Mouse (Mus musculus) midbrain, postnatal 0 days (tissue): ENCODE results near the gene Nkg7. TPM values are rescaled to one million over a fixed set of nuclear protein-coding genes. Genes with fewer than 3 reads are reported as not detected.

ENCODE experiments used
- ATAC-seq: fragments of 200-750 bp; cut with Nextera tagmentation; 2 replicates; pipeline ENCODE4 v1.8.0; 2017; ENCODE audit warnings: moderate number of reproducible peaks, mild to moderate bottlenecking, moderate TSS enrichment, moderate library complexity; ENCODE audit not compliant: low FRiP score
- DNase-seq: peaks from one replicate; pipeline ENCODE4 v3.0.0-alpha.2; 2015; ENCODE audit warnings: low spot score
- H3K27ac ChIP-seq: fragments of 300-500 bp; sonication (generic); 2 replicates; pipeline ENCODE4 v1.5.1; 2014; ENCODE audit warnings: low read depth, mild to moderate bottlenecking, low read length, mixed read lengths
- H3K27me3 ChIP-seq: fragments of 300-500 bp; sonication (generic); 2 replicates; pipeline ENCODE4 v1.6.1; 2014; ENCODE audit warnings: low read length, control low read depth, mixed read lengths; ENCODE audit not compliant: insufficient read depth
- H3K36me3 ChIP-seq: fragments of 300-500 bp; sonication (generic); 2 replicates; pipeline ENCODE4 v1.6.1; 2014; ENCODE audit warnings: low read length, control low read depth, mixed read lengths; ENCODE audit not compliant: insufficient read depth
- H3K4me1 ChIP-seq: fragments of 300-500 bp; sonication (generic); 2 replicates; pipeline ENCODE4 v1.6.1; 2014; ENCODE audit warnings: mild to moderate bottlenecking, control low read depth, antibody characterized with exemption, low read length, mixed read lengths; ENCODE audit not compliant: insufficient read depth
- H3K4me2 ChIP-seq: fragments of 300-500 bp; sonication (generic); 2 replicates; pipeline ENCODE4 v1.6.1; 2014; ENCODE audit warnings: low read depth, mild to moderate bottlenecking, low read length, mixed read lengths; ENCODE audit not compliant: poor library complexity, severe bottlenecking
- H3K4me3 ChIP-seq: fragments of 300-500 bp; sonication (generic); 2 replicates; pipeline ENCODE4 v1.5.1; 2014; ENCODE audit warnings: low read depth, mild to moderate bottlenecking, low read length, moderate library complexity
- H3K9ac ChIP-seq: fragments of 300-500 bp; sonication (generic); replicated peaks from 2 replicates; pipeline ENCODE4 v1.6.1; 2014; ENCODE audit warnings: mild to moderate bottlenecking, low read length, moderate library complexity, mixed read lengths; ENCODE audit not compliant: poor library complexity, severe bottlenecking
- H3K9me3 ChIP-seq: fragments of 300-500 bp; sonication (generic); 2 replicates; pipeline ENCODE4 v1.6.1; 2016; ENCODE audit warnings: low read length, control low read depth
- CTCF ChIP-seq: IDR thresholded peaks from 2 replicates; pipeline ENCODE4 v1.5.1; 2016; ENCODE audit warnings: antibody characterized with exemption, mild to moderate bottlenecking
- WGBS: fragments of 180-500 bp; shearing (Covaris S2); extraction: QIAGEN DNeasy Blood & Tissue Kit; methylation state at CpG from one replicate; pipeline ENCODE4 v1.1.7; 2014; 5-methylcytosine and 5-hydroxymethylcytosine counted together
- polyA plus RNA-seq: library from polyadenylated mRNA; unstranded; fragments of >200 nt; fragmentation: Nextera tagmentation; extraction: Ambion mirVana; gene quantifications from 2 replicates; pipeline ENCODE4 v1.2.1, GENCODE M21; 2015
- total RNA-seq: library from RNA; depleted of rRNA; stranded (reverse); fragments of >200 nt; gene quantifications from 2 replicates; pipeline ENCODE4 v1.2.3, GENCODE M21; 2014

The Nkg7 gene
- total and polyA plus RNA-seq, 2 experiments from 2014 or later = 0.32 TPM; not detected in 1

- Histone ChIP-seq H3K36me3 (no peaks in the 10 kb centered on the region), H3K27ac (no peak overlapping the region), H3K4me3 (no peak overlapping the region), H3K9me3 (no peaks in the 10 kb centered on the region), H3K4me2 (no peak overlapping the region), H3K4me1 (no peaks in the 10 kb centered on the region), H3K9ac (no peak overlapping the region), H3K27me3 (no peaks in the 10 kb centered on the region)
- no peak for ATAC-seq
- DNase-seq = no peak
- WGBS = 56% methylated on average over 4 of the region's 4 CpGs
- TF ChIP-seq CTCF = no peak
These were observed 7.4 kb upstream of the Nkg7 start for GRCm38 (mm10) chr7:43429500-43429899.

- Histone ChIP-seq H3K4me3 (no peak overlapping the region), H3K36me3 (no peaks in the 10 kb centered on the region), H3K27ac (no peak overlapping the region), H3K9ac (no peak overlapping the region), H3K4me1 (no peaks in the 10 kb centered on the region), H3K27me3 (no peaks in the 10 kb centered on the region), H3K4me2 (no peak overlapping the region), H3K9me3 (no peaks in the 10 kb centered on the region)
- WGBS = 75% methylated on average over 4 of the region's 4 CpGs
- no peak for DNase-seq
- ATAC-seq = no peak
- no peak for TF ChIP-seq CTCF
These were observed 4.0 kb upstream of the Nkg7 start for GRCm38 (mm10) chr7:43432891-43433290.

GRCm38 (mm10) chr7:43434676-43435075 is 2.2 kb upstream of the Nkg7 start:
- H3K9ac ChIP-seq = no peak overlapping the region
- H3K4me3 ChIP-seq = no peak overlapping the region
- DNase-seq (no peak), ATAC-seq (no peak)
- no peaks in the 10 kb centered on the region for H3K36me3 ChIP-seq
- H3K27ac ChIP-seq = no peak overlapping the region
- H3K4me1 ChIP-seq = no peaks in the 10 kb centered on the region
- H3K9me3 ChIP-seq = no peaks in the 10 kb centered on the region
- TF ChIP-seq CTCF = no peak
- WGBS = 80% methylated on average over 5 of the region's 5 CpGs
- no peak overlapping the region for H3K4me2 ChIP-seq
- no peaks in the 10 kb centered on the region for H3K27me3 ChIP-seq

GRCm38 (mm10) chr7:43438611-43439010 is 1.7 kb downstream of the Nkg7 start:
- DNase-seq = no peak
- 78% methylated on average over 4 of the region's 4 CpGs for WGBS

GRCm38 (mm10) chr7:43440482-43440881 is 3.6 kb downstream of the Nkg7 start, which contains the start of gene Cldnd2:
Cldnd2 (plus strand) TSS chr7:43440782.
- no peak for ATAC-seq
- no peaks in the 10 kb centered on the region for H3K27me3 ChIP-seq

More at GRCm38 (mm10) chr7:43438611-43439010, 1.7 kb downstream of the Nkg7 start:
- H3K36me3 ChIP-seq = no peaks in the 10 kb centered on the region
- H3K4me2 ChIP-seq = no peak overlapping the region
- peaks cover 6% of the 10 kb centered on the region; the same call in 1 of the 2 replicates for H3K4me1 ChIP-seq
- no peak overlapping the region for H3K27ac ChIP-seq
- TF ChIP-seq CTCF = no peak
- H3K4me3 ChIP-seq = no peak overlapping the region
- ATAC-seq = no peak
- no peaks in the 10 kb centered on the region for H3K9me3 ChIP-seq
- no peaks in the 10 kb centered on the region for H3K27me3 ChIP-seq
- H3K9ac ChIP-seq = no peak overlapping the region

GRCm38 (mm10) chr7:43441071-43441470 is 4.2 kb downstream of the Nkg7 start:
- Histone ChIP-seq H3K27ac (no peak overlapping the region), H3K4me3 (no peak overlapping the region), H3K9ac (no peak overlapping the region), H3K4me2 (no peak overlapping the region), H3K4me1 (peaks cover 16% of the 10 kb centered on the region), H3K27me3 (no peaks in the 10 kb centered on the region), H3K36me3 (no peaks in the 10 kb centered on the region), H3K9me3 (no peaks in the 10 kb centered on the region)
- DNase-seq (no peak), ATAC-seq (no peak)
- 86% methylated on average over 3 of the region's 3 CpGs for WGBS
- no peak for TF ChIP-seq CTCF

More at GRCm38 (mm10) chr7:43440482-43440881, 3.6 kb downstream of the Nkg7 start, which contains the start of gene Cldnd2:
- H3K4me2 ChIP-seq = no peak within 1 kb of the TSS
- H3K9ac ChIP-seq = no peak within 1 kb of the TSS
- H3K4me3 ChIP-seq = no peak within 1 kb of the TSS
- DNase-seq = no peak
- H3K36me3 ChIP-seq = no peaks in the 10 kb centered on the region
- H3K9me3 ChIP-seq = no peaks in the 10 kb centered on the region
- 82% methylated on average over 6 of the region's 6 CpGs for WGBS
- TF ChIP-seq CTCF = no peak
- no peak within 1 kb of the TSS for H3K27ac ChIP-seq
- H3K4me1 ChIP-seq = peaks cover 16% of the 10 kb centered on the region
